ENCODE assay signal across 13 mouse cellular contexts in the genomic region with DNA sequence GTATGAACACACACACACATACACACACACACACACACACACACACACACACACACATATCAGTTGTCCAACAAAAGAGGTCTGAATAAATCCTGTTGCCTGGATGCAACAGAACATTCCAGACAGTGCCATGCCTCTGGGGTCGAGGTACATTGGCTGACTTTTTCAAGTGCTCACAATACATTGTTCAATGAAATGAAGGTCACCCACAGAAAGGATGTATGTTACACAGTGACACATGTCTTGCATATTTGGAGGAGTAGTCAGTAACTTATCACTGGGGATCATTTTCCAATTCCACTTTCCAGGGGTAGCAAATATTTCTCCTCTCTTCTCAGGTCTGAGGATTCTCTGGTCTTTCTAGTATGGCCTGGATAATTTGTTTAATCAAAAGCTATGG. TPM values are rescaled to one million over a fixed set of nuclear protein-coding genes. Genes with fewer than 3 reads are reported as not detected.
DNase-seq lines count a peak whose midpoint lies in the region; ATAC-seq lines count a peak whose summit lies in the region.
"Had no signal": no experiment of that assay in that cellular context is flagged by ENCODE, and none has a peak within 500 bp of the region (broad histone marks: within the 10 kb centered on the region; RNA-seq: fewer than 3 reads in every experiment).

No protein-coding gene starts in this region.

- no peaks in the 10 kb centered on the region for H3K27me3 ChIP-seq in heart, embryonic 14.5 days (ENCODE audit: control insufficient read depth, insufficient read depth, low read length)
- no peaks in the 10 kb centered on the region for H3K27me3 ChIP-seq in limb, embryonic 10.5 days (ENCODE audit: low read depth, poor library complexity, severe bottlenecking)
- H3K27me3 ChIP-seq in intestine, embryonic 15.5 days (replicated peaks), result no peaks in the 10 kb centered on the region
- H3K27me3 ChIP-seq: kidney, embryonic 15.5 days; liver, embryonic 13.5 days; lung, embryonic 15.5 days had no signal

- WGBS in heart, embryonic 14.5 days, result 38% methylated on average over 1 of the region's 1 CpGs
- 75% methylated on average over 1 of the region's 1 CpGs for WGBS in limb, embryonic 10.5 days
- WGBS in intestine, embryonic 15.5 days, result 74% methylated on average over 1 of the region's 1 CpGs

- H3K9me3 ChIP-seq in heart, embryonic 14.5 days (ENCODE audit: control insufficient read depth, low read length), result no peaks in the 10 kb centered on the region
- H3K9me3 ChIP-seq in limb, embryonic 10.5 days (replicated peaks), result no peaks in the 10 kb centered on the region
- H3K9me3 ChIP-seq in intestine, embryonic 15.5 days, result no peaks in the 10 kb centered on the region
- H3K9me3 ChIP-seq: kidney, embryonic 15.5 days; liver, embryonic 13.5 days; lung, embryonic 15.5 days had no signal

- 0 out of 2 replicates have a peak overlapping the region, but pooled peaks have one; percentile 4 for H3K9ac ChIP-seq in heart, embryonic 14.5 days (ENCODE audit: low read length)
- no peak overlapping the region for H3K9ac ChIP-seq in intestine, embryonic 15.5 days
- H3K9ac ChIP-seq: kidney, embryonic 15.5 days; liver, embryonic 13.5 days; lung, embryonic 15.5 days had no signal

- H3K4me3 ChIP-seq in heart, embryonic 14.5 days (ENCODE audit: control insufficient read depth in 1 of 2, insufficient read depth in 1 of 2, low read depth in 1 of 2, low read length in 2 of 2), result no peak overlapping the region
- H3K4me3 ChIP-seq in limb, embryonic 10.5 days, result no peak overlapping the region
- no peak overlapping the region for H3K4me3 ChIP-seq in intestine, embryonic 15.5 days (replicated peaks)
- H3K4me3 ChIP-seq: erythroblast, embryonic 14.5 days; kidney, embryonic 15.5 days; liver, embryonic 13.5 days; lung, embryonic 15.5 days had no signal

- H3K27ac ChIP-seq in heart, embryonic 14.5 days (replicated peaks in 1 of 2; ENCODE audit: control insufficient read depth in 1 of 2, insufficient read depth in 1 of 2, low read depth in 2 of 2, low read length in 2 of 2), result no peak overlapping the region
- H3K27ac ChIP-seq in limb, embryonic 10.5 days, result peak overlapping the region; percentile 63; the same call in 1 of the 2 replicates
- H3K27ac ChIP-seq in intestine, embryonic 15.5 days, result no peak overlapping the region
- H3K27ac ChIP-seq: liver, embryonic 13.5 days; lung, embryonic 15.5 days had no signal

- intact Hi-C loops in heart, postnatal 10 days (cut with DNase I), result no loop called here

- H3K4me2 ChIP-seq in heart, embryonic 14.5 days (ENCODE audit: low read length), result no peak overlapping the region
- H3K4me2 ChIP-seq in intestine, embryonic 15.5 days (replicated peaks), result no peak overlapping the region
- H3K4me2 ChIP-seq: kidney, embryonic 15.5 days; liver, embryonic 13.5 days; lung, embryonic 15.5 days had no signal

- ATAC-seq in heart, embryonic 14.5 days (ENCODE audit: insufficient number of reproducible peaks, insufficient read depth, low FRiP score, low read depth), result no peak
- no peak for ATAC-seq in intestine, embryonic 15.5 days

- H3K4me1 ChIP-seq in heart, embryonic 14.5 days (ENCODE audit: control insufficient read depth in 2 of 2, insufficient read depth in 2 of 2, low read length in 2 of 2), result no peaks in the 10 kb centered on the region
- peaks cover 41% of the 10 kb centered on the region for H3K4me1 ChIP-seq in limb, embryonic 10.5 days
- peaks cover 10% of the 10 kb centered on the region; the same call in 1 of the 2 replicates for H3K4me1 ChIP-seq in intestine, embryonic 15.5 days (replicated peaks)
- H3K4me1 ChIP-seq: liver, embryonic 13.5 days had no signal

- no peaks in the 10 kb centered on the region for H3K36me3 ChIP-seq in heart, embryonic 14.5 days (ENCODE audit: control insufficient read depth, insufficient read depth, low read length)
- H3K36me3 ChIP-seq in limb, embryonic 10.5 days, result no peaks in the 10 kb centered on the region
- no peaks in the 10 kb centered on the region for H3K36me3 ChIP-seq in intestine, embryonic 15.5 days
- H3K36me3 ChIP-seq: kidney, embryonic 15.5 days; liver, embryonic 13.5 days; lung, embryonic 15.5 days had no signal

- DNase-seq in heart, postnatal 10 days, result no peak
- DNase-seq in retina, embryonic 14.5 days (ENCODE audit: low spot score), result peak; percentile 38
- no peak for DNase-seq in retina, postnatal 1 day
- no peak for DNase-seq in limb, embryonic 10.5 days (ENCODE audit: low spot score)
- DNase-seq in thymus, postnatal 25 days, result no peak
- DNase-seq: gastrocnemius, postnatal 25 days; liver, embryonic 13.5 days had no signal

RNA-seq across cellular contexts. Expression of a gene that starts 59.8 kb away (rescaled TPM):
- 2.8 and 3.6 TPM in 2 replicates for polyA plus RNA-seq in heart, embryonic 14.5 days (2014; fragmentation: Nextera tagmentation; extraction: Ambion mirVana)
- 1 to 10 TPM; 3.1 to 5.0 TPM for total RNA-seq in heart, postnatal 10 days (2021)
- polyA plus RNA-seq in limb, embryonic 10.5 days (2016; fragmentation: Nextera tagmentation; extraction: Ambion mirVana), result 4.2 and 6.3 TPM in 2 replicates
- polyA plus RNA-seq in intestine, embryonic 15.5 days (2015; fragmentation: Nextera tagmentation; extraction: Ambion mirVana), result 2.7 and 2.8 TPM in 2 replicates
- total RNA-seq: neutrophil, adult 5-6 weeks had no signal
- polyA plus RNA-seq: erythroblast, embryonic 14.5 days had no signal
